Mouse (Mus musculus): ENCODE data around the gene Ankrd55. TPM values are rescaled to one million over a fixed set of nuclear protein-coding genes. Genes with fewer than 3 reads are reported as not detected.

The Ankrd55 gene
- polyA plus RNA-seq, 1 experiment: 0.27 TPM

DNA sequence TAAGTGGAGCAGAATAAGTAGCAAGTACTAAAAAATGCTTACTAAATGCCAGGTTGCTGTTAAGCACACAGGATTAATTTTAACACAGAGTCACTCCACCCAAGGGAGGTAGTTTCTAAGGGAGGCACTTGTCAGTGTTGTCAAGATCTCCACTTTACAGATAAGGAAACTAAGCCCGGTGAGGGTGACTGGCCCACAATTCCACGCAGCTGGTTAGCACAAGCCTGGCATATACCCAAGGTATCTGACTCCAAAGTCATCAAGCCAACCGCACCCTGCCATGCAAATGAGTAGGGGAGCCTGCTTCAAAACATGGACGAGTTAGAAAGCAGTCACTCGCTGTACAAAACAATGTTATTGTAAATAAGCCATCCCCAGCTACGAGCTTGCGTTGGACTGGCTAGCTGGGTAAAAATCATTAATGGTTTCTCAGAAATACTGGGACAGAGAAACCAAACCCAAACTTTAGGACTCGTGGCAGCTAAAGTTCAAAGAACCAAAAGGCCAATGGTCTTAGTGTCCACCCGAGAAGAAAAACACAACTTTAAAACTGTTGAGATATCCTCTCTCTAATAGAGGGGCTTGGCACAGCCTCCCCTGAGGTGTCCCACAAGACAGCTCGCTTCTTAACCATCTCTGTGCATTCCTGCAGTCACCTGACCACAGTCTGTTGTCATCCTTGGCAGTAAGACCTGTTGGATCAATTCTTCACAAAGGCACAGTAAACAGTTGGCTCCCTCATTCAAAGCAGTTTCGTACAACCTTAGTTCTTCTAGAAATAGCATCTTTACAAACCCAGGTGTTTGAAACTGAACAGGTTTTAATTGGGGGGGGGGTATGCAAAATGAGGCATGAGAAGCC lies 28.6 kb downstream of the Ankrd55 start:
- 42% methylated on average over 11 of the region's 11 CpGs for WGBS
- TF ChIP-seq CTCF (IDR thresholded peaks at IDR 0.05; ENCODE audit: extremely low read depth, insufficient read length, insufficient replicate concordance, low read depth, low read length) (no peak), POLR2A (IDR thresholded peaks at IDR 0.05; ENCODE audit: low read depth, low read length) (no peak)
- Histone ChIP-seq H3K4me1 (ENCODE audit: control insufficient read depth, insufficient read depth, insufficient read length, low read length) (0 out of 2 replicates have a peak, but pooled peaks cover 2% of the 10 kb centered on the region), H3K4me3 (ENCODE audit: low read depth, low read length) (no peak overlapping the region), H3K36me3 (ENCODE audit: control insufficient read depth, insufficient read depth, low read length) (no peaks in the 10 kb centered on the region), H3K27ac (ENCODE audit: insufficient read depth, low read depth, low read length) (no peak overlapping the region), H3K27me3 (ENCODE audit: control insufficient read depth, insufficient read depth, low read length) (no peaks in the 10 kb centered on the region)

DNA sequence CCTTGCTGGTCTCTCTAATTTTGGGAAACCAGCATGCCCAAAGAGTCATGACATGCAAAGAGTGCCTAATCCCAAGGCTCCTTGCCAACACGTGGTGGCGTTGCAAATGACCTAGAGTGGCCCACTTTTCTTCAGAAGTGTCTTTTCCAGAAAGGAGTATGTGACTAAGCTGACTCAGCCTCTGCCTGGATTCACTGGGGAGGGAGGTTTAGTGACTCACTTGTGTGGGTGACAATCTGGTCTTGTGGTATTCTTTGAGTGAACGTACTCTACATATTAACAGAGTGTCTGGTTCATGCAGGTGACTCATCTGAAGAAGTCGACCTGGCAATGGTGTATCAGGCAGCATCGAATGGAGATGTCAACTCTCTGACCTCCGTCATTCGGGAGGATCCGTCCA lies 29.9 kb downstream of the Ankrd55 start:
- H3K27ac ChIP-seq (ENCODE audit: insufficient read depth, low read depth, low read length): no peak overlapping the region
- WGBS: 81% methylated on average over 8 of the region's 8 CpGs
- H3K4me3 ChIP-seq (ENCODE audit: low read depth, low read length): no peak overlapping the region
- no peaks in the 10 kb centered on the region for H3K27me3 ChIP-seq (ENCODE audit: control insufficient read depth, insufficient read depth, low read length)
- 0 out of 2 replicates have a peak, but pooled peaks cover 2% of the 10 kb centered on the region for H3K4me1 ChIP-seq (ENCODE audit: control insufficient read depth, insufficient read depth, insufficient read length, low read length)
- H3K36me3 ChIP-seq (ENCODE audit: control insufficient read depth, insufficient read depth, low read length): no peaks in the 10 kb centered on the region
- no peak for TF ChIP-seq POLR2A (IDR thresholded peaks at IDR 0.05; ENCODE audit: low read depth, low read length)
- no peak for TF ChIP-seq CTCF (IDR thresholded peaks at IDR 0.05; ENCODE audit: extremely low read depth, insufficient read length, insufficient replicate concordance, low read depth, low read length)

DNA sequence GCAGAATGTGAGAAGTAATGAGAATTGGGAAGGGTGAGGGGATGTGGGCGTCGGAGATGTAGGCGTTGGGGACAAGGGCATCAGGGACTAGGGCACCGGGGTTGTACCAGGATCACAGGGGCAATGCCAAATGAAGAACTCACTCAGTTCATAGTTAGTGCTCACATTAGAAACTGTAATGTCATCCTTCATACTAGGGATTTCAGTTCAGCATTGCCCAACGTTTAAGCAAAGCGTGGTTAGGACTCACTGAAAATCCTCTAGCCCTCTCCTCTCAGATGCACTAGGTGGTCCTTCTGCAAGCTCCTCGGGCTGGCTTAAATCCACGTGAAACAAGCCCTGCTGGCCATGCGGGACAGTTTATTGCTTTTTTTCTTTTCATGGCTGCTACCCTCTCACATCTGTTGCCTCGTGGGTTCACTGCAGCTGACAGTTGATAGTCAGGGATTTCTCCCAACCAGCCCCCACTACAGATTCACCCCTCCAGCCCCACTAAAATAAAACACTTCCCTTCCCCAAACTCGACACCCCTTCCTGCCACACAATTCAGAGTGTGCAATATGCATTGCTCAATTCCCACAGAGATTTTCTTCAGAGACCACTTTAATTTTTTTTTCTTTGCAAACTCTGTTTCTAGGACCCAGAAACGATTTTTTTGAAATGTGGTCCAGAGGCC lies 35.5 kb downstream of the Ankrd55 start:
- Histone ChIP-seq H3K27me3 (ENCODE audit: control insufficient read depth, insufficient read depth, low read length) (no peaks in the 10 kb centered on the region; the same call in 1 of the 2 replicates), H3K36me3 (ENCODE audit: control insufficient read depth, insufficient read depth, low read length) (no peaks in the 10 kb centered on the region), H3K27ac (ENCODE audit: insufficient read depth, low read depth, low read length) (no peak overlapping the region), H3K4me3 (ENCODE audit: low read depth, low read length) (no peak overlapping the region), H3K4me1 (ENCODE audit: control insufficient read depth, insufficient read depth, insufficient read length, low read length) (no peaks in the 10 kb centered on the region)
- TF ChIP-seq POLR2A (IDR thresholded peaks at IDR 0.05; ENCODE audit: low read depth, low read length): no peak
- TF ChIP-seq CTCF (IDR thresholded peaks at IDR 0.05; ENCODE audit: extremely low read depth, insufficient read length, insufficient replicate concordance, low read depth, low read length): no peak
- 68% methylated on average over 12 of the region's 12 CpGs for WGBS

DNA sequence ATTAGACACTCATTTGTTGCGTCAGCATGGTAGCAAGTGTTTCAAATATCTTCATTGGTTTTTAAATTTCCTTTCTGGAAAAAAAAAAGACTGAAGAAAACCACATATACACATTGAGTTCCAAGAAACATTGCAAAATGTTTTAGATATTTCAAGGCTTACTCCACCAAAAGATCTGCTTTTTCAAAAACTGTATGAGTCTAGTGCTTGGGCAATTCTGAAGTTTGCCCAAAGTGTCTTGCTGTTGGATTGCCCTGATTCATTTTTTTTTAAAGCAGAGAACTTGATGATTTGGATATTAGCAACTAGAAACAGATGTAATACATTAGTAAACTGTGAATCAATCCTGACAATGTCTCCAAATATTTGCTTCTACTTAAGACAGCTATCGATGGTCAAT lies 36.9 kb downstream of the Ankrd55 start:
- Histone ChIP-seq H3K4me3 (ENCODE audit: low read depth, low read length) (no peak overlapping the region), H3K36me3 (ENCODE audit: control insufficient read depth, insufficient read depth, low read length) (no peaks in the 10 kb centered on the region), H3K4me1 (ENCODE audit: control insufficient read depth, insufficient read depth, insufficient read length, low read length) (no peaks in the 10 kb centered on the region), H3K27ac (ENCODE audit: insufficient read depth, low read depth, low read length) (no peak overlapping the region), H3K27me3 (ENCODE audit: control insufficient read depth, insufficient read depth, low read length) (no peaks in the 10 kb centered on the region; the same call in 1 of the 2 replicates)
- 74% methylated on average over 2 of the region's 2 CpGs for WGBS
- TF ChIP-seq CTCF (IDR thresholded peaks at IDR 0.05; ENCODE audit: extremely low read depth, insufficient read length, insufficient replicate concordance, low read depth, low read length): no peak
- no peak for TF ChIP-seq POLR2A (IDR thresholded peaks at IDR 0.05; ENCODE audit: low read depth, low read length)

DNA sequence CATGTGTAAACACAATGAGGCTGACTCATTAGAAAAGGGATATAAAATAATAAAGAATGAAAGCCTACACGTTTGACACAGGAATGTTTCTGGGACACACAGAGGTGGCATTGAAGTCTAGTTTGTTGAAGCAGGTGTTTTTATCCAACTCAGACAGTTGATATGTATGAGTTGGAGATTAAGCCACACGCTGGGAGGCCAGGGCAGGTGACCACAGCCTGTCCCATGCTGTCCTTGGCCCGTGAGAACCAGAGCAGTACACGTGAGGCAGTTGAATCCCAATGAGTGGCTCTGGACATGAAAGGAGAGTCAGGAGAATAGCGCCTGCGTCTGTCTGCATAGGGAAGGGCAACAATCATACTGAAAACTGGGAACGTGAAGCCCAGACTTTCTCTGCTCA lies 38.2 kb downstream of the Ankrd55 start:
- H3K27me3 ChIP-seq (ENCODE audit: control insufficient read depth, insufficient read depth, low read length): no peaks in the 10 kb centered on the region; the same call in 1 of the 2 replicates

DNA sequence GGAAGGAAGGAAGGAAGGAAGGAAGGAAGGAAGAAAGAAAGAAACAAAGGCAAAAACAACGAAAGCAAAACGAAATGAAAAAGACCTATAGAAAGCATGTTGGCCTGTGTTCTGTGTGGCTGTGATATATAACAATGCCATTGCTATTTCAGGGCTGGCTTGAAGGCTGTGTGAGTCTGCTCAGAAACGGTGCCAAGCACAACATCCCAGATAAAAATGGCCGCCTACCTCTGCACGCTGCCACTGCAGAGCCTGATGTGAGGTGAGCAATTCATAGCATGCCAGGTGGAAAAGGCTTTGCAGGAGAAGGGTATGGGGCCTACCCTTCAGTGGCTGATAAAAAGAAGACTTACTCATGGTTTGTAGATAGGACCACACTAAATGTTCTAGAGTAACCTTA lies 38.7 kb downstream of the Ankrd55 start:
- no peaks in the 10 kb centered on the region for H3K4me1 ChIP-seq (ENCODE audit: control insufficient read depth, insufficient read depth, insufficient read length, low read length)
- 87% methylated on average over 5 of the region's 5 CpGs for WGBS
- H3K27ac ChIP-seq (ENCODE audit: insufficient read depth, low read depth, low read length): no peak overlapping the region
- no peak overlapping the region for H3K4me3 ChIP-seq (ENCODE audit: low read depth, low read length)
- no peaks in the 10 kb centered on the region for H3K36me3 ChIP-seq (ENCODE audit: control insufficient read depth, insufficient read depth, low read length)
- no peak for TF ChIP-seq POLR2A (IDR thresholded peaks at IDR 0.05; ENCODE audit: low read depth, low read length)
- TF ChIP-seq CTCF (IDR thresholded peaks at IDR 0.05; ENCODE audit: extremely low read depth, insufficient read length, insufficient replicate concordance, low read depth, low read length): no peak
- H3K27me3 ChIP-seq (ENCODE audit: control insufficient read depth, insufficient read depth, low read length): no peaks in the 10 kb centered on the region; the same call in 1 of the 2 replicates

More for the DNA sequence above, 38.2 kb downstream of the Ankrd55 start:
- Histone ChIP-seq H3K4me3 (ENCODE audit: low read depth, low read length) (no peak overlapping the region), H3K36me3 (ENCODE audit: control insufficient read depth, insufficient read depth, low read length) (no peaks in the 10 kb centered on the region), H3K4me1 (ENCODE audit: control insufficient read depth, insufficient read depth, insufficient read length, low read length) (no peaks in the 10 kb centered on the region), H3K27ac (ENCODE audit: insufficient read depth, low read depth, low read length) (no peak overlapping the region)
- WGBS: 47% methylated on average over 7 of the region's 7 CpGs
- TF ChIP-seq CTCF (IDR thresholded peaks at IDR 0.05; ENCODE audit: extremely low read depth, insufficient read length, insufficient replicate concordance, low read depth, low read length) (no peak), POLR2A (IDR thresholded peaks at IDR 0.05; ENCODE audit: low read depth, low read length) (no peak)

DNA sequence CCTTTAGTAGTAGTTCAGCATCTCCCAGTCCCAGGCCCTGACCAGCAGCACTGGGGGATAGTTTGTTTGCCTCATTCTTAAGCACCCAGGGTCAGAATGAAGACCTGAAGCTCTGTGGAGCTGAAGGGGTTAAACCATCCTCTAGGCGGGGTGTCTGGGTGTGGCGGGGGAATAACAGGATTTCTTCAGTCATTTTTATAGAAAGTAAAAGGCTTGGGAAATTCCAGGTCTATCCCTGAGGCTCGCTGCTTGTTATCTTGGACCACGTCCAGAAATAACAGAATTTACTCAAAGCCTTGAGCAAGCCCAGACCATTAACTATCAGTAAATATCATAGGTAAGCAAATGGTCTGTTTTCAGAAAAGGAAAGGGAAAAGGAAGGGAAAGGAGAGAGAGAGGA lies 39.3 kb downstream of the Ankrd55 start:
- 29% methylated on average over 4 of the region's 4 CpGs for WGBS
- H3K27ac ChIP-seq (ENCODE audit: insufficient read depth, low read depth, low read length): no peak overlapping the region
- H3K27me3 ChIP-seq (ENCODE audit: control insufficient read depth, insufficient read depth, low read length): no peaks in the 10 kb centered on the region; the same call in 1 of the 2 replicates
- no peaks in the 10 kb centered on the region for H3K36me3 ChIP-seq (ENCODE audit: control insufficient read depth, insufficient read depth, low read length)
- no peak overlapping the region for H3K4me3 ChIP-seq (ENCODE audit: low read depth, low read length)
- TF ChIP-seq CTCF (IDR thresholded peaks at IDR 0.05; ENCODE audit: extremely low read depth, insufficient read length, insufficient replicate concordance, low read depth, low read length): no peak
- no peaks in the 10 kb centered on the region for H3K4me1 ChIP-seq (ENCODE audit: control insufficient read depth, insufficient read depth, insufficient read length, low read length)
